Mouse (Mus musculus): ENCODE data around the gene H2afb1. TPM values are rescaled to one million over a fixed set of nuclear protein-coding genes. Genes with fewer than 3 reads are reported as not detected.
"Not testable (repeated sequence)": the region's sequence is repeated elsewhere in the genome, so short reads cannot be mapped to it uniquely, and the experiment has no call there.

The H2afb1 gene
- total RNA-seq (2014; rRNA removed) (not detected in 2 replicates), polyA plus RNA-seq (2012; rRNA removed) (not detected in 2 replicates)

GRCm38 (mm10) chrX:117014457-117014856 lies at the start of gene H2afb1:
TSS of gene H2afb1 (plus strand) at chrX:117014757.
- H3K27me3 ChIP-seq (ENCODE audit: control insufficient read depth, insufficient read depth, low read length); H3K9ac ChIP-seq (ENCODE audit: low read depth, low read length); H3K4me1 ChIP-seq (ENCODE audit: control insufficient read depth, insufficient read depth, low read length); H3K27ac ChIP-seq (replicated peaks; ENCODE audit: insufficient read depth, low read depth, low read length); H3K79me2 ChIP-seq (ENCODE audit: control insufficient read depth, insufficient read depth, low read length); H3K4me3 ChIP-seq (ENCODE audit: insufficient read depth, low read depth, low read length); DNase-seq (ENCODE audit: extremely low read depth, low read depth, low spot score); H3K36me3 ChIP-seq (ENCODE audit: control insufficient read depth, insufficient read depth, low read length): not testable (repeated sequence)
- 92% methylated on average over 6 of the region's 8 CpGs for WGBS

GRCm38 (mm10) chrX:117036085-117036484 lies 21.5 kb downstream of the H2afb1 start:
- no peak for DNase-seq (ENCODE audit: extremely low read depth, low read depth, low spot score)
- H3K4me1 ChIP-seq (ENCODE audit: control insufficient read depth, insufficient read depth, low read length): no peaks in the 10 kb centered on the region
- H3K36me3 ChIP-seq (ENCODE audit: control insufficient read depth, insufficient read depth, low read length): no peaks in the 10 kb centered on the region
- H3K27me3 ChIP-seq (ENCODE audit: control insufficient read depth, insufficient read depth, low read length): no peaks in the 10 kb centered on the region
- no peak overlapping the region for H3K9ac ChIP-seq (ENCODE audit: low read depth, low read length)
- WGBS: 67% methylated on average over 2 of the region's 2 CpGs
- H3K27ac ChIP-seq (replicated peaks; ENCODE audit: insufficient read depth, low read depth, low read length): no peak overlapping the region
- no peak overlapping the region for H3K4me3 ChIP-seq (ENCODE audit: insufficient read depth, low read depth, low read length)
- TF ChIP-seq POLR2A (IDR thresholded peaks at IDR 0.05; ENCODE audit: extremely low read depth, insufficient read depth, low read length): no peak
- no peak for TF ChIP-seq CTCF (IDR thresholded peaks at IDR 0.05; ENCODE audit: low read depth, low read length)
- no peaks in the 10 kb centered on the region for H3K79me2 ChIP-seq (ENCODE audit: control insufficient read depth, insufficient read depth, low read length)
